Mouse (Mus musculus) heart, embryonic 16.5 days (tissue): Measurements from ENCODE around the gene Olah. TPM values are rescaled to one million over a fixed set of nuclear protein-coding genes. Genes with fewer than 3 reads are reported as not detected.

ENCODE experiments used
- ATAC-seq: fragments of 200-750 bp; cut with Nextera tagmentation; replicated peaks from 2 replicates; pipeline ENCODE4 v1.8.0; 2017; ENCODE audit warnings: moderate number of reproducible peaks; ENCODE audit not compliant: insufficient read depth, low FRiP score; ENCODE audit errors: extremely low read depth
- H3K27ac ChIP-seq: fragments of 300-500 bp; sonication (generic); 2 replicates; pipeline ENCODE4 v1.5.1; 2014; ENCODE audit warnings: mild to moderate bottlenecking, low read length, control low read depth, moderate library complexity
- H3K27me3 ChIP-seq: fragments of 300-500 bp; sonication (generic); 2 replicates; pipeline ENCODE4 v1.6.1; 2014; ENCODE audit warnings: low read length, mixed read lengths; ENCODE audit not compliant: control insufficient read depth, insufficient read depth
- H3K36me3 ChIP-seq: fragments of 300-500 bp; sonication (generic); 2 replicates; pipeline ENCODE4 v1.6.1; 2014; ENCODE audit not compliant: control insufficient read depth, insufficient read depth
- H3K4me1 ChIP-seq: fragments of 300-500 bp; sonication (generic); 2 replicates; pipeline ENCODE4 v1.6.1; 2014; ENCODE audit warnings: low read length, mixed read lengths; ENCODE audit not compliant: control insufficient read depth, insufficient read depth
- H3K4me2 ChIP-seq: fragments of 300-500 bp; sonication (generic); 2 replicates; pipeline ENCODE4 v1.6.1; 2014; ENCODE audit warnings: low read depth, mild to moderate bottlenecking, control low read depth, low read length
- H3K4me3 ChIP-seq: fragments of 300-500 bp; sonication (generic); 2 replicates; pipeline ENCODE4 v1.5.1; 2014; ENCODE audit warnings: mild to moderate bottlenecking, control low read depth, low read length
- H3K9ac ChIP-seq: fragments of 300-500 bp; sonication (generic); 2 replicates; pipeline ENCODE4 v1.6.1; 2014; ENCODE audit warnings: low read length, control low read depth
- H3K9me3 ChIP-seq: fragments of 300-500 bp; sonication (generic); replicated peaks from 2 replicates; pipeline ENCODE4 v1.6.1; 2016; ENCODE audit warnings: low read length; ENCODE audit not compliant: control insufficient read depth
- WGBS: fragments of 180-500 bp; shearing (Covaris S2); extraction: QIAGEN DNeasy Blood & Tissue Kit; methylation state at CpG from one replicate; pipeline ENCODE4 v1.1.7; 2014; 5-methylcytosine and 5-hydroxymethylcytosine counted together
- polyA plus RNA-seq: library from polyadenylated mRNA; unstranded; fragments of >200 nt; fragmentation: Nextera tagmentation; extraction: Ambion mirVana; gene quantifications from 2 replicates; pipeline ENCODE4 v1.2.1, GENCODE M21; 2015

Olah gene
- polyA plus RNA-seq, 1 experiment from 2014 or later: not detected

- ATAC-seq: no peak
These were observed 101.2 kb downstream of the Olah start for GRCm38 (mm10) chr2:3295826-3296225.

GRCm38 (mm10) chr2:3292170-3292569 lies 104.8 kb downstream of the Olah start:
- ATAC-seq: no peak

More at GRCm38 (mm10) chr2:3295826-3296225, 101.2 kb downstream of the Olah start:
- H3K4me1 ChIP-seq: no peaks in the 10 kb centered on the region
- WGBS: 87% methylated on average over 7 of the region's 7 CpGs
- H3K27me3 ChIP-seq: no peaks in the 10 kb centered on the region
- no peak overlapping the region for H3K4me3 ChIP-seq
- no peak overlapping the region for H3K4me2 ChIP-seq
- no peaks in the 10 kb centered on the region for H3K36me3 ChIP-seq
- H3K9ac ChIP-seq: no peak overlapping the region
- H3K9me3 ChIP-seq: no peaks in the 10 kb centered on the region
- H3K27ac ChIP-seq: no peak overlapping the region

More at GRCm38 (mm10) chr2:3292170-3292569, 104.8 kb downstream of the Olah start:
- Histone ChIP-seq H3K4me2 (no peak overlapping the region), H3K27me3 (no peaks in the 10 kb centered on the region), H3K9ac (no peak overlapping the region), H3K9me3 (no peaks in the 10 kb centered on the region), H3K27ac (no peak overlapping the region), H3K4me1 (no peaks in the 10 kb centered on the region), H3K36me3 (no peaks in the 10 kb centered on the region), H3K4me3 (no peak overlapping the region)
- 53% methylated on average over 1 of the region's 1 CpGs for WGBS

Other genes starting within 250 kb of the Olah start
- 27.5 and 28.9 TPM in 2 replicates for gene Nmt2, start 113.0 kb downstream of the Olah start, polyA plus RNA-seq
- gene Rpp38, start 64.6 kb downstream of the Olah start, polyA plus RNA-seq: 10.9 and 11.9 TPM in 2 replicates
- gene Acbd7, start 61.0 kb downstream of the Olah start, polyA plus RNA-seq: 0.49 and 0.51 TPM in 2 replicates
- gene Meig1, start 25.4 kb upstream of the Olah start, polyA plus RNA-seq: 2.7 and 3.9 TPM in 2 replicates
- 3.9 and 5.3 TPM in 2 replicates for gene Dclre1c, start 26.9 kb upstream of the Olah start, polyA plus RNA-seq
- gene Suv39h2, start 77.8 kb upstream of the Olah start, polyA plus RNA-seq: 5.5 and 5.8 TPM in 2 replicates
- 3.2 and 3.9 TPM in 2 replicates for gene Gm45902, start 115.6 kb upstream of the Olah start, polyA plus RNA-seq
- gene Hspa14, start 115.6 kb upstream of the Olah start, polyA plus RNA-seq: 75.8 and 86.8 TPM in 2 replicates
- gene Cdnf, start 115.8 kb upstream of the Olah start, polyA plus RNA-seq: 0.35 and 0.69 TPM in 2 replicates
- 22.0 and 34.4 TPM in 2 replicates for gene Fam107b, start 173.3 kb upstream of the Olah start, polyA plus RNA-seq